Mouse (Mus musculus) thymus, postnatal 4 days (tissue): ENCODE data around the gene Arhgef18.

Source experiments
- DNase-seq: peaks from one replicate; pipeline ENCODE4 v3.0.0; 2021

Gene Arhgef18

DNA sequence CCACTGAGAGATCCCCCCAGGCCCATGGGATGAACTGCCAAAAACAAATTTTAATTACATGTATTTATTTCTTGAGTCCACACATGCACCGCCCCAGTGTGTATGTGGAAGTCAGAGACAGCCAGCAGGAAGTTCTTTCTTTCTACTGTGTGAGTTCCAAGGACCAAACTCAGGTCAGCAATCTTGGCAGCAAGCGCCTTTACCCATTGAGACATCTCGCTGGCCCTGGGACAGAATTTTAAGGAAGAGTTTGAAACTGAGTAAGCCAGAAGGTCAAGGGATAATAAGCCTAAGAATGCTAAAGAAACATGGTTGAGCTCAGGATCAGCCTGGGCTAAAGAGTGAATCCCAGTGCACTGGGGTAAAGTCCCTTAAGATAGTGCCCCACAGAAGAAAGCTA, 4.8 kb downstream of the Arhgef18 start:
- DNase-seq, result no peak

DNA sequence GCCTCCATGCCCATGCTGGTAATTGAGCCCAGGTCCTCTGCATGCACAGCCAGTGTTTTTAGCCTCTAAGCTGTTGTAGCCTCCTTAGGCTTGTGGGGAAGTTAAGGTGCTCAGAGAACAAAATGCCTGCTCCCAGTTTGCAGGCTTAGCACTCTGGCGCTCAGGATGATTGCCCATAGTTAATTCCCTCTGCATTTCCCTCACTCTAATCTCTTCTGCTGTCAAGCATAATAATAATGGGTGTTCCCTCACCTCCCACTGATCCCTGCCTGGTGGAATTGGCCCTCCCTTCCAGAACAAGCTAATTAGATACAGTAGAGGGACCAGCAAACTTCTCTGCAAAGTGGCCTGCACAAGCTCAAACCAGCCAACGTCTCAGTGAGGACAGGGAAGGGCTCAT, 7.7 kb downstream of the Arhgef18 start:
- DNase-seq, result no peak

GRCm38 (mm10) chr8:3407417-3407816, 14.6 kb downstream of the Arhgef18 start:
- no peak for DNase-seq

- no peak for DNase-seq
Observed at GRCm38 (mm10) chr8:3411085-3411484, 18.3 kb downstream of the Arhgef18 start.

GRCm38 (mm10) chr8:3411901-3412301, 19.1 kb downstream of the Arhgef18 start:
- DNase-seq, result no peak

GRCm38 (mm10) chr8:3412816-3413215, 20.0 kb downstream of the Arhgef18 start:
- no peak for DNase-seq

DNA sequence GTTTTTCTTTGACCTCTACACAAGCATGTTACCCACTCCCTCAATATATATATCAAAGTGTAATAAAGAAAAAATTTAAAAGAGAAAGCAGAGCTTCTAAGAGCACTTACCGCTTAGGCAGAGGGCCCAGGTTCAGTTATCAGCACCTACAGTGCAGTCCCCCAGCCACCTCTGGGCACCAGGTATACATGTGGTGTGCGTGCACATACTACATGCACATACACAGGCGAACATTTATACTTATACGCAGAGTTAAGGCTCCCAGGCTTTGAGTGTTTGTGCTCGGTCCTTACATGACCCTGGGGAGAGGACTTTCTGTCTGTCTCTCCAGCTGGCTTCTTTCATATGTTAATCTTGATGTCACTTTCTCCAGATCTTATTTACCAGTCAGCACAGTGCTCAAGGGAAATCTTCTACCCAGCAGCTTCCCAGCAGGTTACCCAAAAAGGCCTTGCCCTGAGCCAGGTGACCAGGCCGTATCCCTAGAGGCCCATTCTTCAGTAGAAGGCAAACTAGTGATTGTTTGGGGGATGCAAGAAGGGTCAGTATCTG, 21.9 kb downstream of the Arhgef18 start:
- DNase-seq, result no peak

DNA sequence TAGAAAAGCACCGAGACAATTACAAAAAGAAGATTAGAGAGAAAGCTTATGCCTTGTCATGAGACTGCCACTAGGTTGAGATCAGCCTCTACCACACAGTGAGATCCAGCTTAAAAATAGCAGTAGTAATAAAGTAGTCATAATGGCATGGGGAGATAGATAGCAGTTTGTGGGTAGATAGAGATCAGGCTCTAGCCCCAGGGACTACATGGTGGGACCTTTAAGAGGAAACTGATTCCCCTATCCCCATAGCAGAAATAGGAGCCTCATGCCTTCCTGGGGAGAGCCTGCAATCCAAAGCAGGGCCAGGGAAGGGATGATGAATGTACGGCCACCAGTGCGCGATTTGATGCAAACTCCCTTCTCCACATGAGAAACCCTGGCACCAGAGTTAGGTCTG, 22.5 kb downstream of the Arhgef18 start:
- DNase-seq, result no peak

- DNase-seq, result no peak
Observed at GRCm38 (mm10) chr8:3415661-3416060, 22.9 kb downstream of the Arhgef18 start.

- no peak for DNase-seq
Observed at GRCm38 (mm10) chr8:3416846-3417245, 24.0 kb downstream of the Arhgef18 start.

DNA sequence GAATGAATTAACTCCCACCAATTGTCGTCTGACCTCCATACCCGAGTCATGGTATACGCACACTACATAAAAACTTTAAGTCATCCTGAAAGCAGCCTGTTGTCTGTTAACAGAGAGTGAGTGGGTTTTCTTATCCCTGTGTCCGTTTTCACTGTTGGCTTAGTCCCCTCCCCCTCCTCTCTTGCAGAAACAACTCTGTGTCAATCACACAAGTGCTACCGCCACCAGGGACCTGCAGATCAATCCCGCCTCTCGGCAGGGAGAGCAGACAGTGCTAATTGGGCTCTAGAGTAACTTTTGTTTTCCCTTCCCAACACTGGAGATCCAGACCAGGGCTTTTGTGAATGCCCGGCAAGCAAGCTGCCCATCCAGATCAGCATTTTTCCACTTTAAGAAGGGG, 24.6 kb downstream of the Arhgef18 start:
- DNase-seq, result no peak

- DNase-seq, result no peak
Observed at GRCm38 (mm10) chr8:3418101-3418500, 25.3 kb downstream of the Arhgef18 start.

DNA sequence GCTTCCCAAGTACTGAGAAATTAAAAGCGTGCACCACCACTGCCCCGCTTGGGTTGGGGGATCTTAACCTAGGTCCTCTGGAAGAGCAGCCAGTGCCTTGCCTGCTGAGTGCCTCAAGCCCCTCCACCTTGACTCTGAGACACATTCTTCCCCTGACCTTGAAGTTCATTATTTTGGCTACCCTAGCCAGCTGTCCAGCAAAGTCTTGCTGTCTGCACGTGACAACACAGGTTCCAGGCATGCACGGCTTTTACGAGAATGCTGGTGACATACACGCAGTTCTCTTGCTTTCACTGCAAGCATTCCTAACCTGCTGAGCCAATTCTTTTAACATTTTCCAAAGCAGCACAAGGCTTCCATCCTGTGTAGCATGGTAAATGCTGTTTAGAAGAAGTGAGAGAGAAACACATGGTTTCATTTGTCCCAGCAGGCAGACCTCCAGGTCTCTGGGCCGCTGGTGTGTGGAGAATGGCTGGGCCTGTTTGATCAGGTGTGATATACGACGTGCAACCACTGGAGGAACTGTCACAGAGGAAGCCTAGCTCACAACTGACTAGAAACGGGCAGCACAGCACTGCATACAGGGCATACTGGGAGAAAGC, 27.4 kb downstream of the Arhgef18 start:
- no peak for DNase-seq

DNA sequence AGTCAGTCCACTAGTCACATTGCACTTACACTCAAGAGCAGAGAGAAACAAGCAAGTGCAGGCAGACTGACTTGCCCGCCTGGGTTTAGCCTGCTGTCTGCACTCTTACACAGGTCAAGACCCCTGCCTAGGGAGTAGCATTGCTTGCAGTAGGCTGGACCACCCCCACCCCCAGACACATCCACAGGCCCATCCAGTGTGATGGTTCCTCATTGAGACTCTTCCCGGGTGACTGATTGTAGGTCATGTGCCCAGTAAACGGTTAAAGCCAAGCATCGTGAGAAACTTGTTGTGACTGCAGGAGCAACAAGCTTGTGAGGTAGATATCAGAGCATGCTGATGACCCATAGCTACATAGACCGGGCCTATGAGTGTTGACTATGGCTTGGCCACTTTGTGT, 28.7 kb downstream of the Arhgef18 start:
- no peak for DNase-seq

DNA sequence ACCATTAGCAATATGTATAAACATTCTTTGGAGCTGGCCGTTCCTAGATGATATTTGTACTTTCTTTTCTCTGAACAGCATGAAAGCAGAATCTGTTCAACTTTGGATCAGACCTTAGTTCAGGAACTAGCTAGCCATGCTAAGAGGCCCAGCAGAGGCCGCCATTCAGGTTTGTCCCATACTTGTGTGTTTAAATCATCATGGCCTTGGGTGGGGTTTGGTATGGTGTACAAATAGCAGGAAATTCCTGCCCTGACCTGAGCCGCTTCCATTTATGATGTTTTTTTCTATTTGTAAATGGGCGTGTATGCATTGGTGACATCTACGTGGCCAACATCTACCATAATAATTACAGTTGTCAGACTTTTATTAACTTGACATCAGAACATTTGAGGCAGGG, 32.4 kb downstream of the Arhgef18 start:
- no peak for DNase-seq

- DNase-seq, result no peak
Observed at GRCm38 (mm10) chr8:3426211-3426610, 33.4 kb downstream of the Arhgef18 start.

DNA sequence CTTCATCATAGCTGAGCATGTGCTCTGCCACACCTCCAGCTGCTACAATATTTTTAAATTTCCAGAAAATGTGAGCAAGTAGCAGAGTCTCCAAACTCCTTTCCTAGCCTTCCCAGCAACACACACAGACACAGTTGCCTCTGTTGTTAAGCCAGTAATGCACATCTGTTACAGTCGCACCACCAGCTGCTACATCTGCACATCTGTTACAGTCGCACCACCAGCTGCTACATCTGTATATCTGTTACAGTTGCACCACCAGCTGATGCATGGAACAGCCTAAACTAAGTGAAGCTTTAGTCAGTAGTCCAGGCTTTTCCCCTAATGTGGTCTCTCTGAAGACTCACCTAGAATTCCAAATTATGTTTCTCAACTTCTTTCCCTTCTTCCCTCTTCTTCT, 35.6 kb downstream of the Arhgef18 start:
- no peak for DNase-seq

DNA sequence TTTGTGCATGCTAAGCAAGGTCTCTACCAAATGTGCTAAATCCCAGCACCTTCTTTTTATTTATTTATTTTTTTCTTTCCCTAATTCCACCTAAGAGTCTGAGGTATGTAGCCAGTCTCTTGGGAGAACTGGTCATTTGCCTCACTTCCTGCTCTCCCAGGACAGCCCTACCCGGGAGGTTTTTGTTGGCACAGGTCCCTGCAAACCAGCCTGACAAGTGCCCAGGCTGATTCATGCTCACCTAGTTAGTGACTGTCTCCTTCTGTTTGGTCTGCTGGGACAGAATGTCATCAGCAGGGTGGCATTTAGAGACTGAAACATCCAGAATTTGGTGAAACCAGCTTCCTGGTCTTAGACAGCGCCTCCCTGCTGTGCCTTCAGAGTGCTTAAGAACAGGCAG, 37.2 kb downstream of the Arhgef18 start:
- DNase-seq, result no peak

DNA sequence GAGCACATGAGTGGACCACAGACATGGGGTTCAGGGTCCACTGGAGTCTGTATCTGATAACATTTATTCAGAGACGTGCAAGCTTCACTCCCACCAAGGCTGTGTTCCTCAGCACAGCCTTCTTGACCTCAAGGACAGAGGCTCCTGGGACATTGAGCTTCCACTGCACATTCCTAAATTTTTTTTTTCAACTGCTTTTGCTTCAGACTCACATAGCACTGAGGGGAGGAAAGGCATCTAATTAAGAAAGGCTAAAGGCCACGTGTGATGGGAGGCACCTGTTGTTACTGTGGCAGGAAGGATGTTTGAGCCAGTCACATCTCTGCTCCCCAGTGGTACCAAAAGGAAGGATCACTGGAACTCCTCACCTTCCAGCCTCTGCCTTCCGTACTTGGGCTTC, 38.3 kb downstream of the Arhgef18 start:
- DNase-seq, result no peak

- DNase-seq, result no peak
Observed at GRCm38 (mm10) chr8:3436492-3436891, 43.7 kb downstream of the Arhgef18 start.

DNA sequence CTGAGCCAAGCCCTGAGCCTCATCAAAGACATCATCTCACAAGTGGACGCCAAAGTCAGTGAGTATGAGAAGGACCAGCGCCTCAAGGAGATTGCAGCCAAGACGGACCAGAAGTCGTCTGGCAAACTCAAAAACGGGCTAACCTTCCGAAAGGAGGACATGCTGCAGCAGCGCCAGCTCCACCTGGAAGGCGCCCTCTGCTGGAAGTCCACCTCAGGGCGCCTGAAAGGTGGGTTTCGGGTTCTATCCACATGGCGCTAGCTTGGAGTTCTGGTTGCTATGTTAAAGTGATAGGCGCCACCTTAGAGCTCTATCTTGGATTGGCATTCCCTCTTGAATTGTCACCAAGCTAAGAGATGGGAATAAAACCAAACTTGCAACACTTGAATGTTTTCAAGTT, 46.7 kb downstream of the Arhgef18 start:
- peak; percentile 64 for DNase-seq

- DNase-seq, result no peak
Observed at GRCm38 (mm10) chr8:3449226-3449625, 56.4 kb downstream of the Arhgef18 start.

- DNase-seq, result peak; percentile 79
Observed at GRCm38 (mm10) chr8:3450670-3451069, 57.9 kb downstream of the Arhgef18 start.

- no peak for DNase-seq
Observed at GRCm38 (mm10) chr8:3451992-3452391, 59.2 kb downstream of the Arhgef18 start.

DNA sequence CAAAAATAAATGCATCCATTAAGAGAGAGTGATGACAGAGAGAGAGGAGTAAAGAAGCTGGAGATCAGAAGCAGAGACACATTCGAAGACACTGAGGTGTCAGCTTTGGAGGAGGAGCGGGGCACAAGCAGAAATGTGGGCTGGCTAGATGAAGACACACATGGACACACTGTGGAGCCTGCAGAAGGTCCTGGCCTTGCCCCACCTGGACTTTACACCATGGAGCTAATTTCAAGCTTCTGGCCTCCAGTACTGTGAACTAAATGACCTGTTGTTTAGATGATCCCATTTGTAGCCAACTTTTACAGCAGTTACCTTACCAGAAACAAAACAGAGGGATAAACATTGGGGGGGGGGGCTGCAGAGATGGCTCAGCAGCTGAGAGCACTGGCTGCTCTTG, 70.4 kb downstream of the Arhgef18 start:
- no peak for DNase-seq
